Mouse (Mus musculus) adrenal gland, adult 2 months (tissue): ENCODE data around the gene 4930430F08Rik. TPM values are rescaled to one million over a fixed set of nuclear protein-coding genes. Genes with fewer than 3 reads are reported as not detected.
"Not testable (repeated sequence)": the region's sequence is repeated elsewhere in the genome, so short reads cannot be mapped to it uniquely, and the experiment has no call there.

Source experiments
- DNase-seq: peaks from one replicate; pipeline ENCODE4 v3.0.0; 2021
- long read RNA-seq: library from polyadenylated mRNA; stranded (forward); transcript quantifications from one replicate; pipeline ENCODE4 v2.0.0, GENCODE M21; 2021
- polyA plus RNA-seq: library from polyadenylated mRNA; depleted of rRNA; stranded (reverse); fragments of >200 nt; gene quantifications from 2 replicates; pipeline ENCODE4 v1.2.3, GENCODE M21; 2012; rRNA removed
- total RNA-seq, 2 experiments: library from RNA; stranded (reverse); gene quantifications; 2 replicates each; pipeline ENCODE4 v1.2.3; 2021

4930430F08Rik gene
- total RNA-seq = 10 to 100 TPM; 10.3 to 16.4 TPM
- polyA plus RNA-seq = 14.5 and 15.4 TPM in 2 replicates
- long read RNA-seq, transcript 4930430F08Rik-201 (7 exons, 2,564 nt) = major isoform, 6 of 8 reads
- long read RNA-seq, partial matches to known transcripts = 0 of 8 reads
- long read RNA-seq, other reads (novel, unspliced or antisense) = 2 of 8 reads

DNA sequence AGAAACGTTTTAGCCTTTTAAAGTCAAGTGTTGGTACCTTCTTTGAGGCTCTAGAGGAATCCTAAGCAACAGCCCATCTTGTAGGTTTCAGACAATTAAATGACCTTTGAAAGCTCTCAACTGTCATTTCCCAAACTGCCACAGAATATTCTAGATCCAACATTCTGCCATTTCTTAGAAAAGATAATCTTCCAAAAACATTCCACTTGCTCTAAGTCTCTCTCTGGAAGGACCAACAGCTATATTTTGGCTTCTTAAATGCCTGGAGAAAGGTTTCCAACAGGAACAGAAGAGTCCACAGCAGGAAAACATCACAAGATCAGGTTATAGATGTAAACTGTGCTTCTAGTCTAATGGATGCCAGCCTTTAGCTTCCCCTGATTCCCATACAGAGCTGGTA lies at the start of gene 4930430F08Rik, which contains the start of gene 1700017N19Rik:
Gene 4930430F08Rik, minus strand, starts transcription at position 101 of the 400 bp plus-strand sequence.
Gene 1700017N19Rik, plus strand, starts transcription at position 162 of the 400 bp plus-strand sequence.
- no peak for DNase-seq

DNA sequence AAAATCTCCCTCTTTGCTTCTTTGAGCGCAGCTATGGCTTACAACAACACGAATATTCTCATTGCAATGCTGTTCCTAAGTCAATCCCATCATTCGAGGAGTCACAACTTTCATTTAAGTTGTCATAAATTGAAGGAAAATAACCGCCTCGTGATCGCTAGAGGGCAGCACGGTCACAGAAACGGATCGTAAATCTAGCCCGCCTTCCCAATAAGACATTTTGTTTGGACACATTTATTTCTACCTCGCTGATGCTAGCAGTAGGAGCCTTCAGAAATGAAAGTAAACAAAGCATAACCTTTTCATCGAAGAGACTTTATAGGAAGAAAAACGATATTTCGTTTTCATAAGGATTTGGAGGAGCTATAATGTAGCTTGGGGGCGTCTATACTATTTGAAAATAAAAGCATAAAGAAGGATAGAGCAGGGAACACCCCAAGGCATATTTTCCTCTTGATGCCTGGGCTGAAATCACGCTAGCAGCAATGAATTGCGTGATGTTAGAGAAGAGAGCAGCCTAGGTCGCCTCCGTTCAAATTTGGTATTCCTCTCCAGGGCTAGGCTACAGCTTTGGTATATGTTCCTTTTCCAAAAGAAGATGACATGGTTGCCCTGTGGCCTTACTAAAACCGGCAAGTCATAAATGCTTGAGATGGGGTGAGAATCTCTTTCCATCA lies 39.7 kb upstream of the 4930430F08Rik start:
- DNase-seq = peak; percentile 19

DNA sequence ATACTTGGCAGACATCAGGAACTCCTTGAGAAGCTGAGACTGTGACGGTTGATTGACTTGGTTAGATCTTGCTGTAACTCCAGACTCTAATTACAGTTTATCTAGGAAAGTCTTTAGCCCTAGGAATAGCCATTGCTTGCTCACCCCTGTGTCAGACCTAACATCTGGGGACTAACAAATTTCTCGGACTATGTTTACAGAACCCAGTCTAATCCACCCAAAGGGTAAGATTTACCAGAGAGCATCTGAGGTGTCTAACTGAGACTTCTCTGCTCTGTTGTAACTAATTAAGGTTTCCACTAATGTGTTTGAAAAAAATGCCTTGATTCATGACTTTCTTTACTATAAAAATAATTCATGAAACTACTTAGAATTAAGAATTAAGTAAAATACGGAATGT lies 32.3 kb upstream of the 4930430F08Rik start:
- DNase-seq = no peak

DNA sequence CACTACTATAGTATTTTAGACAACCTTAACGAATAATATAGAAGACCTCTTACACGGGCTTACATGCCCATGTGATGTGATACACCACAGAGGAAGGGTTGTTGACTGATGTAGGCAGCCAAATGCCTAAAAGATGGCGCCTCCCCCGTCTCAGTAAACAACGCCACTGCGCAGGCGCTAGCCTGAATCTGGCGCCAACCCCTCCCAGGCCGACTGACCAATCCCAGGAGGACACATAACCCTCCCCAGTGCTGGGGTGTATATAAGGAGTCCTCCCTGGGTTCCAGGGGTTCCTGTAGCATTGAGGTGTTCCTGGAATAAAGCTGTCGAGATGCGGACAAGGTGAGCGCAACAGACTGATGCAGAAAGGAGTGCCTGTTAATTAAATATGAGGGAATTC lies 29.8 kb upstream of the 4930430F08Rik start:
- no peak for DNase-seq

DNA sequence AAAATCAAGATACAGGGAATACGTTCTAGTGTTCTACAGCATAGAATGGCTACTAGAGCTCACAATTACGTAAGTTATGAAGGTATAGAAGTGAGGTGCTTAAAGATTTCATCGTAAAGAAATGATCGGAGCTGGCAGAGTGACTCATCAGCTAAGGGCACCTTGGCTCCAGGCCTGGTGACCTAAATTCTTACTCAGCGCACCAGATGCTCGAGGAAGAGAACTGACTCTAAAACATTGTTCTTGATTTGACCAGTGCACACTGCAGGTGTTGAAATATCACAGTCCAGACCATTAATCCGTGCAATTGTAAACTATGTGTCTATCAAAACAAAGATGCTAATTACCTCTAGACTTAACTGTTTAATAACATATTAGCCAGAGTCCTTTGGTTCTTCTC lies 29.3 kb upstream of the 4930430F08Rik start:
- DNase-seq = peak; percentile 11

DNA sequence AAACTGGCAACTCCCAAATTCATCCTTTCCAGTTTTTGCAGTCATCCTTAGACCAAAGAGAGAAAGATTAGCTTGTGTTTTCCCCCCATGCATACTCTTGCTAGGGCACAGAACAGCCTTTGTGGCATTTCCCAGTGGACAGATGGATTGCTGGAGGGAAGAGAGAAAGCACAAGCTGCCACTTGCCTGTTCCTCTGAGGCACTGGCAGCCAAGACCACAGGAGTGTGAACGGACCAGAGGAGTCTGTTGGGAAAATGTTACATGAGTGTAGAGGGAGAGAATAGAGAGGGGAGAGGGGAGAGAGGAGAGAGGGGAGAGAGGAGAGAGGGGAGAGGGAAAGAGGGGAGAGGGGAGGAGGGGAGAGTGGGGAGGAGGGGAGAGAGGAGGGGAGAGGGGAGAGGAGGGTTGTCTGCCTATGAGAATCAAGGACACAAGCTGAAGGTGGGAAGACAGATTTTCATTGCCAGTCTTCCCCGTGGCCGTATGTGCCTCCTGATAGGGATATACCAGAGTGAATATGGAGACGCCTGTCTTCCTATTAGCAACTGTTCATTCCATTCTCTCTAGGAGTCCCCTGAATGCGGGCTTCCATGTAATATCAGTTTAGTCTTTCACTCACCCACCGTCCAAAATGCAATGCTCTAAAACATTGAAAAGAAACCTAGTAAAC lies 27.1 kb upstream of the 4930430F08Rik start:
- DNase-seq = no peak

DNA sequence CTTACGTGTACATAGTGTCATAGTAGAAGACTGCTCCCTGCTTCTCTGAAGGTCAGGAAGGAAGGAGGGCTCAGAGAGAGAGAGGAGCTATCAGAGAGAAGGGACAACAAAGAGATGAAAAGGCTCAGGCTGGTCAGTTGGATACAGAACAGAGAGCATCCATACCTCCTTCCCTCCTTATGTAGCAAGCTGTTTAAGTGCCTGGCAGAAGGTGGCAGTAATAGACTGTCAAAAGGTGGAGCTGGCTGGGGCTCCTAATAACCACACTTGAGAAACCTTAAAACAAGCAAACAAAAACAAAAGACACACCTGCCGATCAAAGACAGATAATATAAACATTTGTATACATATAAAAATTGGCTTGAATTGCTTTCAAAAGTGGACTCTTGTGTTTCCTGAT lies 14.0 kb upstream of the 4930430F08Rik start:
- DNase-seq = no peak

DNA sequence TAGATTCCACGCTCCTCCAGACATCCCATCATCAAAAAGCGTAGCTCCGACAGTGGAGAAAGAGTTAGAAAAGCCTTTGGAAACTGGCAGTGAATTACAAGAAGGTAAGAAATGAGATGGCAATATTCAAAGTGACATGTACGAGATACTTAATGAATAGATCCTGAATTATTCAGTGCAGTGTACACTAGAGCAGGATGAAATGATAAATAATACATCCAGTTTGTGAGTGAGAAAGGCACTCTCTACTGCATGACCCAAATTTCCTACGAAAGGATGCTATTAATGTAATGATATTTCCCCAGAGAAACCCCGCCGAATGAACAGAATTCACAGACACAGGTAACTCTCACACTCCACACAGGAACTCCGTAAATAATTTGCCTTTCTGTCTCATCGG lies 13.3 kb upstream of the 4930430F08Rik start:
- DNase-seq = no peak

DNA sequence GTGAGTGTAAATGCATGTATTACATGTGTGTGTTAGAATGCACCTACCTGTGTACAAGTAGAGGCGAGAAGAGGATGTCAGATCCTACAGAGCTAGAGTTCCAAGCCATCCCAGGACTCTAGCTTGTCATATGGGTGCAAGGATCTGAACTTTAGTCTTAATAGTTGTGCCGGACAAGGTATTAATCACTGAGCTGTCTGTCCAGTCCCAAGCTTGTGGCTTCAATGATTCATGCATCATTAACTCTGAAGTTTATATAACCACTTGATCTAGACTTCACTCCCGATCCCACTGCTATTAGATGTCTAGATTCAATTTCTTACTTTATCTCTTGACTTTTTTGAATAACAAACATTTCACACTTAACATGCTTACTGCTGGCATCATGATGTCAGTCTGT lies 8.1 kb upstream of the 4930430F08Rik start:
- no peak for DNase-seq

DNA sequence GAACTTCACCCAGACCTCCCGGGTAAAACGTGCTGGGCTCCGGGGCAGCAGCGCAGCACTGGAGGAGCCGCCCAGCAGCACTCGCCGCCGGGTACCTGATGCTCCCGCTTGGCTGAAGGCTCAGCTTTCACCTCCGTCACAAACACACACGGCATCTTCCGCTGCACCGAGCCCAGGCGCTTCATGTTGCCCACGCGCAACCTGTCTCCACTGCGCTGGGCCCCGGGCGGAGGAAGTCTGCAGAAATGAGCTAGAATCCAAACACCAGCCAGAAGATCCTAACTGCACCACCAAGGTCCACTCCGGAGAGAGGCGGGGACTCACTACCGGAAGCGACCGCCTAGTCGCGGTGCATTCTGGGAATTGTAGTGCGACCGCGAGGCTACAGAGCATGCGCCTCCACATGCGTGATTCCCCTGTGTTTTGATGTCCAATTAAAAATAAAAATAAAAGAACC lies 1.3 kb downstream of the 4930430F08Rik start:
- peak; percentile 92 for DNase-seq

DNA sequence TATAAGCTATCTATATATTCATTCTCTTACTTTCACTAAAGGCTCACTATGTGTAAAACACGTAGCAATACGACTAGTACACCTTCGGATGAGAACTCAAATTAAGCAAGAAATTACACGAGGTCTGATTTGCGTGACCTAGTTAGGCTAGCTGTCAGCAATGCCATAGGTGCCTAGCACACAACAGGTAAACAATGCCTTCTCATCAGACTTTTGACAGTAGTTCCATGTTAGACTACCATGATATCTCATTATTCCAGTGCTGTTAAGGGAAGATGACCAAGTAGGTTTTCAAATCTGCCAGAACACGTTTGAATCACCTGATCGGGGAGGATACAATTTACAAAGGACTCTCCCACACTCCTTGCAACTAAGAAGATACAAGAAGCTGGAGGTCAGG lies 1.7 kb downstream of the 4930430F08Rik start:
- no peak for DNase-seq

DNA sequence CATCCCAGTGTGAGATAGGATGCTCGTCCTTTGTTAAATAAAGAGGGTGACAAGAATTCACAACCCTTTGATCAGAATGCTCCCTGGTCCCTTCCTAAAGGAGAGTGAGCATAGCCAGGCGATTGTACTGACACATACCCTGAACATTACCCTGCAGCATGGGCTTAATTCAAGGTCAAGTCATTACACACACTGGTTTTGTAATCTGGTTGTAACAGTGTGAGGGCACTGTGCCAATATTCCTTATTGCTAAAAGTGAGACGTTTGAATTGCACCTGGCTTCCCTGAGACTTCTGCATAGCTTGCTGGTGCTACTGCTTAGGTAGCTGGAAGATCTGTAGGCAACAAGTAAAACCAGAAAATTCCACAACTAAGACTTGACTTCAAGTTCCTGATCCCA lies 6.0 kb downstream of the 4930430F08Rik start:
- DNase-seq = peak; percentile 44

DNA sequence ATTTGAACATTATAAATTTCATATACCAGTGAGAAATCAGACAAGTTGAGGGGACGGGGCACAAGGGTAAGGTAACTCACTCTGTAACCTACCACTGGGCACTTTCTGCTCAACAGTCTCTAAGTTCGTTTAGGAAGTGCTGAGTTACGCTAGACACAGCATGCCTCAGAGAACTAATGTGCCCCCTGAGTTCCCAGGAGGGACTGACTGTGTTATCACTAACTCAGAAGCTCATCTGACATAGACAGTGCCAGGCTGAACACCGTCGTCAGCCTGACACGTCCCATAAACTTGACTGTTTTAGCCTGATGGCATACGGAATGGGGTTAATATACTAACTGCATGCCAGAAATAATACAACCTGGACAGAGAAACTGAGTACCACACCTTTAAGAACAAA lies 14.9 kb downstream of the 4930430F08Rik start:
- DNase-seq = no peak

DNA sequence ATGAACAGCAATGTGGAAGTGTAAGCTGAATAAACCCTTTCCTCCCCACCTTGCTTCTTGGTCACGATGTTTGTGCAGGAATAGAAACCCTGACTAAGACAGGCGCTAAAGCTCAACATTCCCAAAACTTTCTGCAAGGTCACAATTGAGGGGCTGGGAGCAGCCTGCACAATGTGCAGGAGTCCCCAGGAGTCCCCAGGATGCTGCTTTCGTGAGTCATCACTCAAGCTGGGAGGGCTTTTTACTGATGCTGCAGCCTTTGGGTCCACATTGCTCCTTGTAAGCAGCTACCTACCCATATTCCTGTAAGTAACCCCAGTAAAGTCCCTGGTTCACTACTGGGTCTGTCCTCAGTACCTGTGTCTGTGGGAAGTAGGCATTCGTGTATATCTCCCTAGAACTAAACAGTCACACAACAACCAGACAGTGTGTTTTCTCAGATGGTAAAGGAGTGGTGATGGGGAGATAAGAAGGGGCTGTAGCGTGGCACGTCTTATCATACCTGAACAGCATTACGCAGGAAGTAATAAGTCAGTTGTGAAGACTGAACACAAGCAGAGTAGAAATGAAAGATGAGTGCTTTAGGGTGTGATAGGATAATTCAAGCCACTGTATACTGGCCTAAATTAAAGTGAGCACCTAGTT lies 15.6 kb downstream of the 4930430F08Rik start:
- no peak for DNase-seq

DNA sequence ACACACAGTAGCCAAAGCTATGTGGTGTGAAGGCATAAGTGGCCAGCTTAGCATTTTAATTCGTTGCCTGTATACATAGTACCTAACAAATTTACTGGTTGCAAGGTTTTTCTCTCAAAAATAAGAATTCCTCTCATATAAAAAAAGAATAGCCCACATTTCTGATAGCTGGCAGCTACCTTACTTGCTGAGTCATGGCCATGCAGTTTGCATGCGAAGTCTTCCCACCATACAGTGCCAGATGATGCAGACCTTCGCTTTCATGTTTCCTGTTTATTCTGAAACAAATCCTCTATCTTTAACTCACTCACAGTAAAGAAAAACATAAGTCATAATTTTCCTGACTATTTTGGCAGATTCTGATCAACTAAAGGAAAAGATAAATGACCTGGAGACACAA lies 18.5 kb downstream of the 4930430F08Rik start:
- DNase-seq = no peak

DNA sequence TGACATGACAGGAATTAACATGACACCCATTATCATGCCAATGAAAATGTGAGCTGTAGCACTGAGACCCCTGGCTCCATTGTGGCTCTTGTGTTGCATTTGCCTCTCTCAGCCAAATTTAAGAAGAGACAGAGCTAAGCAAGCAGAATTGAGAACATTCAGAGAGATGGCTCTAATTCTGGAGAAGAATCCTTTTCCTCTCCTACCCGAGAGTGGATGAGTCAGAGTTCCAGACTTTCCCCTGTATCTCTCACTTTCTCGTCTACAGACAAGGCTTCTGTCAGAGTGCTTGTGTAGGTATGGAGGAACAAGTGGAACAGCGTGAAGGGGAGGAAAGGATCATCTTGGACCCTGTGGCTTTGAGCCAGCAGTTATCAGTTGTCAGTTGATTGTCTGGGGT lies 26.1 kb downstream of the 4930430F08Rik start:
- no peak for DNase-seq

DNA sequence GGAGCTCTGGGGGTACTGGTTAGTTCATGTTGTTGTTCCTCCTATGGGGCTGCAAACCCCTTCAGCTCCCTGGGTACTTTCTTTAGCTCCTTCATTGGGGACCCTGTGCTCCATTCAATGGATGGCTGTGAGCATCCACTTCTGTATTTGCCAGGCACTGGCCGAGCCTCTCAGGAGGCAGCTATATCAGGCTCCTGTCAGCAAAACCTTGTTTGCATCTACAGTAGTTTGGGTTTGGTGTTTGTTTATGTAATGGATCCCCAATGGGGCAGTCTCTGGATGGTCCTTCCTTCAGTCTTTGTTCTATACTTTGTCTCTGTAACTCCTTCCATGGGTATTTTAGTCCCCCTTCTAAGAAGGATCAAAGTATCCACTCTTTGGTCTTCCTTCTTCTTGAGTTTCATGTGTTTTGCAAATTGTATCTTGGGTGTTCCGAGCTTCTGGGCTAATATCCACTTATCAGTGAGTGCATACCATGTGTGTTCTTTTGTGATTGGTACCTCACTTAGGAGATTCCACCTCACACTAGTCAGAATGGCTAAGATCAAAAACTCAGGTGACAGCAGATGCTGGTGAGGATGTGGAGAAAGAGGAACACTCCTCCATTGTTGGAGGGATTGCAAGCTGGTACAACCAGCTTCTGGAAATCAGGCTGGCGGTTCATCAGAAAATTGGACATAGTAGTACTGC lies 29.9 kb downstream of the 4930430F08Rik start:
- not testable (repeated sequence) for DNase-seq

DNA sequence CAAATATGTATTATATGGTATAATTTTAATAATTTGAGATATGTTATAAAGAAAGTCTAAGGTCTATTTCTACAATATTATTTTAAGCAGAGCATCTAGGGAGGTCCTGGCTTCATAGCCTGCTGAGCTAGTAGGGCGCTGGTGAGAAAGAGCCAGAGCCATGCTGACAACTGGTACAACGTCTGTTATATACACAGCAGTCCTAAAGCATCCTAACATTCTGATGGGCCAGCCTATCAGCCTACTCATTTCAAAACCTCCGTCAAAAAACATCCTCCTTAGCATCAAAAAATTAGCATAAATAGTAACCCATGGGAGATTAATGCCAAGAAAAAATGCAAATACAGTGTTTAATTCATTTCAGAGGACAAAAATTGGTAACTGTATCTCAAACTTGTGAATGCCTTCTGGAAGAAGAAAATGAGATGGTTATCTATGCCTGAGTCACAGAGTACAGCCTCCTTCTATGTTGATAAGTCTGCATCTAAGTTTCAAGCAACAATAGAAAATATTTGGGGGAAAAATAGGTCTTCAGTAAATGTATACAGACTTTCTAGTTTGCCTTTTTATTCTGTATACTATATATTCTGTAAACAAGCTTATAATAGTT lies 33.6 kb downstream of the 4930430F08Rik start:
- no peak for DNase-seq

DNA sequence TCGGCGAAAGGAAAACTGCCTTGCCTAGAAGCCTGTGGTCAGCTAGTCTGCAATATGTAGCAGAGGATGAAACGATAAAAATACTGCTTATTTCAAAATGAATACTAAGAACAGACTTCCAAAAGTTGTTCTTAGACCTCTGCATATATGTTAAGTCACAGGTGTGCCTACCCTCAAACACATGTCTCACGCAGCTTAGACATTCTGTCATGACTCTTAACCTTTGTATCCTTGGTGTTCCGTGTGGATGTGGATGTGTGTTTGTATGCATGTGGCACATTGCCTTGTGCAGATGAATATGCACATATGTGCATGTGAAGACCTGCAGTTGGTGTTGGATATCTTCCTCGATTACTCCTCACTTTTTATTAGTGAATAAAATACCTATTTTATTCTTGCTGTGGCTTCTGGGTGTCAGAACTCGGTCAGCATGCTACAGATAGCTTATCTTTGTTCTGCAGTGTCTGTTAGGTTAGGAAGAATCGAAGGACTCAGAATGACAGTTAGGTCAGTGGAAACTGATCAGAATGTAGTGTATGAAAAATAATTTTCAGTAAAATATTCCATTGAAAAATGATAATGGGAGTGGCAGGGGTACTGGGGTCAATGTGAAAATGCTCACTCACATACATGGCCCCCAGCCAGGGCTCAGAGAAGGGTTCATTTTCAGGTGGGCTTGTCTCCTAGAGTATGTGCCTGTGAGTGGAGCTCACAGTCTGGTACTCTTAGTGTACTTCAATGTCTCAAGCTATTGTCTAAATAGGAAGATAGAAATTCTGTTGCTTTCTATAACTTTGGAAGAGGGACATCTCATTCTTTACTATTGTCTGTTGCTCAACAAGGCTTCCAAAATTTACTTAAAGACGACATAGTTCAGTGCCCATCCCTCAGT lies 65.5 kb downstream of the 4930430F08Rik start:
- DNase-seq = no peak

DNA sequence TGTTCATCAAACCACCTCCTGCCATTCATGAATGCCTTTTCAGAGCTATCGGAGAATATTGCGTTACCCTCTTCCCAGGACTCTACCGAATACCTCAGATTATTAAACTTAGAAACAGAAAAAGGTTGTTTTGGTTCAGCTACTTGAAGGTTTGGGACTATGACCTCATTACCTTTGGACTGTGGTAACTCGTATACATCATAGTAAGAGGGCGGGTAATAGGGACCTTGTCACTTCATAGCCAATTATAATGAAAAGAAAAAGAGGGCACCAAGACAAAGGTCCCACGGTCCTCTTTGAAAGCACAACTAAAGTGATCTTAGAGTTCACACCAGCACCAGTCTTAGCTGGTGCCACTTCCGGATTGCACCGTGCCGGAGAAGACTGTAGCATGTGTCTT lies 67.9 kb downstream of the 4930430F08Rik start:
- DNase-seq = no peak
